Mouse (Mus musculus): ENCODE measurements around the gene Agbl5.

DNA sequence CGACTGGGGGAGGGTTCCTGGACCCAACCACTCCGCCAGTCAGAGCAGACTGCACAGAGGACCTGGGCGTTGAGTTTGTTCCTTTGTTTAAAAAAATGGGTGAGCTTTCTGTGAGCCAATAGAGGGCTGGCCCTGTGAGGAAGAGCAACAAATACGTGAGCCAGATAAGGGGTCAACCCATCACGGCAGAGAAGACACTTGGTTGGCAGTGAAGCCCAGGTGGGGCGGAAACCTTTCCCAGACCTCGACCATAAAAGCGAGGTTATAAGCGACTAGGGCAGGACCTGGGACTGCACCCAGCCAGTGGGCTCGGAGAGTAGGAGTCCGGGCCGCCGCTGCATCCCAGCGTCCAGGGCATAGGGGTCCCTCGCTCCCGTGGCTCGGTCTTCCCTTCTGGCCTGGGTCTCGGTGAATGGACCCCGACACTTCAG lies 1.1 kb upstream of the Agbl5 start:
- no peak for TF ChIP-seq MAX (IDR thresholded peaks at IDR 0.05; ENCODE audit: low read depth)
- TF ChIP-seq TCF3 (IDR thresholded peaks at IDR 0.05; ENCODE audit: insufficient read length, low read depth), result no peak
- no peak for TF ChIP-seq E2F4 (IDR thresholded peaks at IDR 0.05; ENCODE audit: insufficient read depth)
- TF ChIP-seq USF1 (IDR thresholded peaks at IDR 0.05; ENCODE audit: low read depth), result no peak
- TF ChIP-seq POLR2A (IDR thresholded peaks at IDR 0.05; ENCODE audit: insufficient read length, low read depth), result peak; percentile 68
- TF ChIP-seq TCF12 (IDR thresholded peaks at IDR 0.05; ENCODE audit: insufficient read depth, poor library complexity, severe bottlenecking), result no peak
- peak; percentile 11 for TF ChIP-seq POLR2AphosphoS2 (IDR thresholded peaks at IDR 0.05; ENCODE audit: insufficient read length, low read depth)
- no peak for TF ChIP-seq REST (IDR thresholded peaks at IDR 0.05; ENCODE audit: insufficient read depth, insufficient read length)
